Mouse (Mus musculus): Measurements from ENCODE around the gene Ptch1. TPM values are rescaled to one million over a fixed set of nuclear protein-coding genes. Genes with fewer than 3 reads are reported as not detected.

Gene Ptch1
- polyA plus RNA-seq, 1 experiment from 2014 or later, result 16.6 TPM

Other genes starting within 250 kb of the Ptch1 start
- 15.5 and 17.6 TPM in 2 replicates for gene Fancc, start 76.3 kb downstream of the Ptch1 start, polyA plus RNA-seq (2015; fragmentation: Nextera tagmentation; extraction: Ambion mirVana)
- gene Ercc6l2, start 241.6 kb upstream of the Ptch1 start, polyA plus RNA-seq (2015; fragmentation: Nextera tagmentation; extraction: Ambion mirVana), result 14.0 and 15.5 TPM in 2 replicates